8 mouse cellular contexts compared by ENCODE assay signal in genomic region chr12:100519684-100520076, GRCm38 (mm10). TPM values are rescaled to one million over a fixed set of nuclear protein-coding genes. Genes with fewer than 3 reads are reported as not detected.
DNase-seq lines count a peak whose midpoint lies in the region; ATAC-seq and TF ChIP-seq lines count a peak whose summit lies in the region.

No protein-coding gene starts in this region.

- intact Hi-C loops in left cerebral cortex, adult 2 months (cut with DNase I) = no loop called here

- DNase-seq in left cerebral cortex, adult 2 months (ENCODE audit: extremely low spot score in 1 of 2, low spot score in 2 of 2) = no peak
- no peak for DNase-seq in left cerebral cortex, adult 9 months (ENCODE audit: low spot score in 2 of 2)
- peak; percentile 60 to 69 for DNase-seq in cerebellum, postnatal 10 days
- DNase-seq in kidney, postnatal 36 days = peak; percentile 79 to 90
- DNase-seq in layer of hippocampus, postnatal 36 days = no peak
- DNase-seq in c-Kit-positive CD71-positive TER-119-positive erythroid progenitor cells, embryonic 14.5 days (ENCODE audit: low spot score) = no peak

- no peaks in the 10 kb centered on the region for H3K9me3 ChIP-seq in heart, embryonic 13.5 days
- H3K9me3 ChIP-seq in midbrain, embryonic 12.5 days = no peaks in the 10 kb centered on the region

- peaks cover 49% of the 10 kb centered on the region for H3K4me1 ChIP-seq in heart, embryonic 13.5 days
- H3K4me1 ChIP-seq in midbrain, embryonic 12.5 days = peaks cover 19% of the 10 kb centered on the region

- H3K27ac ChIP-seq in left cerebral cortex, adult 2 months = peak overlapping the region; percentile 89
- no peak overlapping the region for H3K27ac ChIP-seq in heart, embryonic 13.5 days (replicated peaks)
- H3K27ac ChIP-seq in midbrain, embryonic 12.5 days (replicated peaks) = no peak overlapping the region

- H3K9ac ChIP-seq in heart, embryonic 13.5 days = peak overlapping the region; percentile 98
- H3K9ac ChIP-seq in midbrain, embryonic 12.5 days (replicated peaks) = peak overlapping the region; percentile 96

- ATAC-seq in heart, embryonic 13.5 days (ENCODE audit: extremely low read depth, insufficient number of reproducible peaks, low FRiP score, low TSS enrichment) = no peak
- ATAC-seq in midbrain, embryonic 12.5 days (ENCODE audit: low FRiP score, low read depth) = no peak; the same call in 1 of the 2 replicates

- no peaks in the 10 kb centered on the region for H3K36me3 ChIP-seq in heart, embryonic 13.5 days
- no peaks in the 10 kb centered on the region for H3K36me3 ChIP-seq in midbrain, embryonic 12.5 days

- peak; percentile 2 for TF ChIP-seq CTCF in left cerebral cortex, adult 2 months (IDR thresholded peaks at IDR 0.05)

- peak overlapping the region; percentile 78 for H3K4me3 ChIP-seq in left cerebral cortex, adult 2 months
- H3K4me3 ChIP-seq in heart, embryonic 13.5 days = peak overlapping the region; percentile 91
- peak overlapping the region; percentile 87 for H3K4me3 ChIP-seq in midbrain, embryonic 12.5 days

- H3K4me2 ChIP-seq in heart, embryonic 13.5 days = peak overlapping the region; percentile 86
- peak overlapping the region; percentile 81 for H3K4me2 ChIP-seq in midbrain, embryonic 12.5 days (replicated peaks)

- no peaks in the 10 kb centered on the region for H3K27me3 ChIP-seq in heart, embryonic 13.5 days (replicated peaks)
- no peaks in the 10 kb centered on the region; the same call in 1 of the 2 replicates for H3K27me3 ChIP-seq in midbrain, embryonic 12.5 days

- WGBS in heart, embryonic 13.5 days = 42% methylated on average over 7 of the region's 7 CpGs
- 55% methylated on average over 7 of the region's 7 CpGs for WGBS in midbrain, embryonic 12.5 days

RNA-seq across cellular contexts. Expression of gene Ttc7b, which starts 0.9 kb away (rescaled TPM):
- total RNA-seq in left cerebral cortex, adult 2 months (2021) = 100 to 1,000 TPM; 242 to 253 TPM
- 6.2 and 6.5 TPM in 2 replicates for polyA plus RNA-seq in heart, embryonic 13.5 days (2015; fragmentation: Nextera tagmentation; extraction: Ambion mirVana)
- 5.8 and 6.7 TPM in 2 replicates for polyA plus RNA-seq in midbrain, embryonic 12.5 days (2016; fragmentation: Nextera tagmentation; extraction: Ambion mirVana)
- 100 to 1,000 TPM; 160 to 183 TPM for total RNA-seq in layer of hippocampus, postnatal 36 days (2021)

Comparison
In these comparisons a context has a peak if more than half of its experiments do, and no peak if none do; other contexts are left out.
1. DNase-seq: peak in cerebellum, postnatal 10 days (2 of 2) and kidney, postnatal 36 days (2 of 2); none in left cerebral cortex, adult 2 months (0 of 2), left cerebral cortex, adult 9 months (0 of 2), layer of hippocampus, postnatal 36 days (0 of 2) and c-Kit-positive CD71-positive TER-119-positive erythroid progenitor cells, embryonic 14.5 days (single experiment).
2. Peak in every context shown above with its lines, with median percentiles within 50 percentile points of each other: H3K4me3 ChIP-seq.